Mouse (Mus musculus): ENCODE results near the gene Ptpdc1. TPM values are rescaled to one million over a fixed set of nuclear protein-coding genes. Genes with fewer than 3 reads are reported as not detected.

Gene Ptpdc1
- polyA plus RNA-seq, 1 experiment from 2014 or later: 0.64 TPM

GRCm38 (mm10) chr13:48603296-48603695 lies 22.2 kb downstream of the Ptpdc1 start:
- Histone ChIP-seq H3K4me2 (ENCODE audit: low read depth, low read length) (no peak overlapping the region), H3K4me3 (ENCODE audit: low read depth, low read length) (no peak overlapping the region), H3K9ac (ENCODE audit: low read depth, low read length) (no peak overlapping the region), H3K27ac (ENCODE audit: low read length) (no peak overlapping the region), H3K9me3 (replicated peaks; ENCODE audit: control insufficient read depth, low read length) (no peaks in the 10 kb centered on the region), H3K36me3 (ENCODE audit: control insufficient read depth, insufficient read depth) (no peaks in the 10 kb centered on the region), H3K27me3 (ENCODE audit: control insufficient read depth, insufficient read depth, low read depth, low read length) (no peaks in the 10 kb centered on the region), H3K4me1 (ENCODE audit: control insufficient read depth, low read depth, low read length) (no peaks in the 10 kb centered on the region)
- 60% methylated on average over 3 of the region's 3 CpGs for WGBS (ENCODE audit: insufficient replicate concordance)
- ATAC-seq (ENCODE audit: low read depth): no peak

DNA sequence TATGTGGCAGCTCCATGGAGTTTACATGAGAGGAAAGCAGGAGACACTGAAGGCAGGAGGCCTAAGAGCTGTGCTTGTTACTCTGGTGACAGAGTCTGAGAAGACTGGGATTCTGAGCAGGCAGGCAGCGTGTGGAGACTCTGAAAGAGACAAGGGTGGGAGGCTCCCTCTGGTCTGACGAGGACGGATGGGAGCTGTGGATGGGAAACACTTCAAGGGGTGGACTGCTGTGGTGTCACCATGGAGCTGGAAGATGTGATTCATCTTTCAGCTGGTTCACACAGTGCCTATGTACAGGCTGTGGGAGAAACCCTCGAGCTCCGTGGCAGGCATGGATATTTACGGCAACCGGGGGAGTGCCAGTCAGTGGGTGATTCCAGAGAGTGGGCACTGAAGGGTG lies 30.9 kb downstream of the Ptpdc1 start:
- no peak for ATAC-seq (ENCODE audit: low read depth)
- no peak overlapping the region for H3K4me2 ChIP-seq (ENCODE audit: low read depth, low read length)
- H3K9me3 ChIP-seq (replicated peaks; ENCODE audit: control insufficient read depth, low read length): no peaks in the 10 kb centered on the region
- no peaks in the 10 kb centered on the region for H3K4me1 ChIP-seq (ENCODE audit: control insufficient read depth, low read depth, low read length)
- no peak overlapping the region for H3K4me3 ChIP-seq (ENCODE audit: low read depth, low read length)
- no peak overlapping the region for H3K27ac ChIP-seq (ENCODE audit: low read length)
- WGBS (ENCODE audit: insufficient replicate concordance): 67% methylated on average over 7 of the region's 7 CpGs
- no peaks in the 10 kb centered on the region for H3K27me3 ChIP-seq (ENCODE audit: control insufficient read depth, insufficient read depth, low read depth, low read length)
- no peaks in the 10 kb centered on the region for H3K36me3 ChIP-seq (ENCODE audit: control insufficient read depth, insufficient read depth)
- no peak overlapping the region for H3K9ac ChIP-seq (ENCODE audit: low read depth, low read length)

DNA sequence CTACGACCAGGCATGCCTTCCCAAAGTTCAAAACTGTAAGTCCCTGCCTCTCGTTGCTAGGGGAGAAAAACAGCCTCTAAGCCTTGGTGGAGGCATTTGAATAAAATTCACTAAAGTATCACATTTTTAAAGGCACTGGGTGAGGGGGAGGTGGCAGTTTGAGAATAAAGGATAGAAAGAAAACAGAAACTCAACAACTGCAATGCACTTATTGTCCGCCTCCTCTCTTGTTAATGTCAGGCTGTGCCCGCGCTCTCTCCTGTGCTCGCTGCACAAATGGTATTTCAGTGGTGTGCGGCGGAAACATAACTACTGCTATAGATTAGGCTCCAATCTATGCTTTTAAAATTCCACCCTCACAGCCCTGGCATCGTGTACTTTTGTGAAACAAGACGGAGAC lies 31.4 kb downstream of the Ptpdc1 start:
- no peaks in the 10 kb centered on the region for H3K4me1 ChIP-seq (ENCODE audit: control insufficient read depth, low read depth, low read length)
- 72% methylated on average over 10 of the region's 10 CpGs for WGBS (ENCODE audit: insufficient replicate concordance)
- no peaks in the 10 kb centered on the region for H3K36me3 ChIP-seq (ENCODE audit: control insufficient read depth, insufficient read depth)
- no peaks in the 10 kb centered on the region for H3K9me3 ChIP-seq (replicated peaks; ENCODE audit: control insufficient read depth, low read length)
- H3K4me3 ChIP-seq (ENCODE audit: low read depth, low read length): no peak overlapping the region
- H3K9ac ChIP-seq (ENCODE audit: low read depth, low read length): no peak overlapping the region
- H3K27me3 ChIP-seq (ENCODE audit: control insufficient read depth, insufficient read depth, low read depth, low read length): no peaks in the 10 kb centered on the region
- H3K4me2 ChIP-seq (ENCODE audit: low read depth, low read length): no peak overlapping the region
- H3K27ac ChIP-seq (ENCODE audit: low read length): no peak overlapping the region
- ATAC-seq (ENCODE audit: low read depth): no peak

DNA sequence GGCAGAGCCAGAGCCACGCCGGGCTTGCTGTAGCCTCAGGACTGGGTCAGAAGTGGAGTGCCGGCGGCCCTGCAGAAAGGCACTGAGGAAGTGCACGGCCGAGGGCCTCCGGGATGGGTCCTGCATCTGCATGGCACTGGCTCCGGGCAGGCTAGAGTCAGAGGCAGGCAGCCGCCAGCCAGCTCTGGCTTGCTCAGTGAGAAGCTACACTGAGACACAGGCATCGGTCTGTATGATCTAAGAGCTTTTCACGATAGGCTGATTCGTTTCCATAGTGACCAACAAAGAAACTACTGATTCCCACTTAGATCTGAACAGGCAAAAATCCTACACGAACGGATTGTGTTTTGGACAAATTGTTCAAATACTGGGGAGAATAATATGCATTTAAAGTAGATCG lies 32.3 kb downstream of the Ptpdc1 start:
- Histone ChIP-seq H3K4me3 (ENCODE audit: low read depth, low read length) (no peak overlapping the region), H3K4me2 (ENCODE audit: low read depth, low read length) (no peak overlapping the region), H3K4me1 (ENCODE audit: control insufficient read depth, low read depth, low read length) (no peaks in the 10 kb centered on the region), H3K36me3 (ENCODE audit: control insufficient read depth, insufficient read depth) (no peaks in the 10 kb centered on the region), H3K27me3 (ENCODE audit: control insufficient read depth, insufficient read depth, low read depth, low read length) (no peaks in the 10 kb centered on the region), H3K27ac (ENCODE audit: low read length) (no peak overlapping the region), H3K9me3 (replicated peaks; ENCODE audit: control insufficient read depth, low read length) (no peaks in the 10 kb centered on the region), H3K9ac (ENCODE audit: low read depth, low read length) (no peak overlapping the region)
- ATAC-seq (ENCODE audit: low read depth): no peak
- WGBS (ENCODE audit: insufficient replicate concordance): 61% methylated on average over 15 of the region's 15 CpGs

DNA sequence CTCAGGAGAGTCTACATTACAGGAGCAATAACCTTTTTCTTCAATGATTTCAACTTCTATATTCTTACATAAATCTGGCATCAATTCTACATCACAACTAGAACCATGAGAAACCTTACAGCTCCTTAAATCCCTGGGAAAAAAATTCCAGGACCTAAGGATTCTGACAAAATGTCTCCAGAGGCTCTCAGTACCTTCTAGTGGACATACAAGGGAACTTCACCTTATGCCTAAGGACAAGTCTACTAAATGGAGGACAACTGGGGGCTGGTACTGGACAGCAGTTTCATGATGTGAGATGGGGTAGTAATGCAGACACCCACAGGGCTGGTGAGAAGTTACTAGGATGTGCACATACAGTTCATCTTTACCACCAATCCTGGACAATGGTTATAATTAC lies 34.7 kb downstream of the Ptpdc1 start:
- Histone ChIP-seq H3K4me1 (ENCODE audit: control insufficient read depth, low read depth, low read length) (no peaks in the 10 kb centered on the region), H3K4me3 (ENCODE audit: low read depth, low read length) (no peak overlapping the region)
- no peak for ATAC-seq (ENCODE audit: low read depth)

DNA sequence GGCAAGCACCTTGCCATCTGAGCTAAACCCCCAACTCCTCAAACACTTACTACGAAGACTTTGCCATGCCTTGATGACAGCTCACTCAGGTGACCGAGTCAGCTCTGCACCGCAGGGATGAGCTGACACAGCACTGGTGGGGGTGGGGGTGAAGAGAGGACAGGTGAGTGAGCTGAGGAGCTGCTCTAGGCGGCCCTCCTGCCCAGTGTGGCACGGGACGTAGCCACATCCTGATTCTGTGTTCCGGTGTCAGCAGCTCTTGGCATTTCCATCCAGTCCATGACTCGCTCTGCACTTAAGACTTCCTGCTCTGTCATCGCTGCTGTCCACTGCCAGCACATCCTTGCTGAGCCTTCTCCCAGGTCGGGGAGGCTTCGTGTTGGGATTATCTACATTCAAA lies 38.1 kb downstream of the Ptpdc1 start:
- H3K27ac ChIP-seq (ENCODE audit: low read length): no peak overlapping the region
- no peaks in the 10 kb centered on the region for H3K27me3 ChIP-seq (ENCODE audit: control insufficient read depth, insufficient read depth, low read depth, low read length)
- H3K9ac ChIP-seq (ENCODE audit: low read depth, low read length): no peak overlapping the region
- no peaks in the 10 kb centered on the region for H3K9me3 ChIP-seq (replicated peaks; ENCODE audit: control insufficient read depth, low read length)
- no peak for ATAC-seq (ENCODE audit: low read depth)
- H3K4me1 ChIP-seq (ENCODE audit: control insufficient read depth, low read depth, low read length): no peaks in the 10 kb centered on the region
- no peak overlapping the region for H3K4me2 ChIP-seq (ENCODE audit: low read depth, low read length)
- H3K36me3 ChIP-seq (ENCODE audit: control insufficient read depth, insufficient read depth): no peaks in the 10 kb centered on the region
- H3K4me3 ChIP-seq (ENCODE audit: low read depth, low read length): no peak overlapping the region
- WGBS (ENCODE audit: insufficient replicate concordance): 61% methylated on average over 11 of the region's 11 CpGs

More for the DNA sequence above, 34.7 kb downstream of the Ptpdc1 start:
- Histone ChIP-seq H3K4me2 (ENCODE audit: low read depth, low read length) (no peak overlapping the region), H3K9ac (ENCODE audit: low read depth, low read length) (no peak overlapping the region), H3K27me3 (ENCODE audit: control insufficient read depth, insufficient read depth, low read depth, low read length) (no peaks in the 10 kb centered on the region), H3K27ac (ENCODE audit: low read length) (no peak overlapping the region), H3K9me3 (replicated peaks; ENCODE audit: control insufficient read depth, low read length) (no peaks in the 10 kb centered on the region), H3K36me3 (ENCODE audit: control insufficient read depth, insufficient read depth) (no peaks in the 10 kb centered on the region)

DNA sequence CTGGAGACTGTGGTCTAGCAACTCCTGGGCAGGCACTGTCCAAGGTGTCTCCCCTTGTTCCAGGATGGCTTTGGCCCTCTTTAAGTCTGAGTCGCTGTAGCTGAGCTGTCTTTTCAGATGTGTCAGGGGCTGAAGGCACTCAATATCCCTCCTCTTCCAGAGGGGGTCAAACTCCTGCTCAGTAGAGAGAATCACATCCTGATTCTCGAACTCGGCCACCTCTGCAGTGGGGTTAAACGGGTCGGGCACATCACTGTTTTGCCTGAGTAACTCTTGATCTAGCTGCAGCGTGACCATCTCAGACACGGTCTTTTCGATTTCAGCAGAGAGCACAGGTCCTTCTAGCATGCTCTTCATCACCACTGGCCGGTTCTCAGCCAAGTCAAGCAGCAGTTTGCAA lies 39.0 kb downstream of the Ptpdc1 start:
- ATAC-seq (ENCODE audit: low read depth): no peak
- H3K27me3 ChIP-seq (ENCODE audit: control insufficient read depth, insufficient read depth, low read depth, low read length): no peaks in the 10 kb centered on the region
- H3K36me3 ChIP-seq (ENCODE audit: control insufficient read depth, insufficient read depth): no peaks in the 10 kb centered on the region
- H3K4me3 ChIP-seq (ENCODE audit: low read depth, low read length): no peak overlapping the region
- WGBS (ENCODE audit: insufficient replicate concordance): 81% methylated on average over 9 of the region's 9 CpGs
- H3K9me3 ChIP-seq (replicated peaks; ENCODE audit: control insufficient read depth, low read length): no peaks in the 10 kb centered on the region
- H3K4me2 ChIP-seq (ENCODE audit: low read depth, low read length): no peak overlapping the region
- no peak overlapping the region for H3K27ac ChIP-seq (ENCODE audit: low read length)
- no peak overlapping the region for H3K9ac ChIP-seq (ENCODE audit: low read depth, low read length)
- H3K4me1 ChIP-seq (ENCODE audit: control insufficient read depth, low read depth, low read length): no peaks in the 10 kb centered on the region

DNA sequence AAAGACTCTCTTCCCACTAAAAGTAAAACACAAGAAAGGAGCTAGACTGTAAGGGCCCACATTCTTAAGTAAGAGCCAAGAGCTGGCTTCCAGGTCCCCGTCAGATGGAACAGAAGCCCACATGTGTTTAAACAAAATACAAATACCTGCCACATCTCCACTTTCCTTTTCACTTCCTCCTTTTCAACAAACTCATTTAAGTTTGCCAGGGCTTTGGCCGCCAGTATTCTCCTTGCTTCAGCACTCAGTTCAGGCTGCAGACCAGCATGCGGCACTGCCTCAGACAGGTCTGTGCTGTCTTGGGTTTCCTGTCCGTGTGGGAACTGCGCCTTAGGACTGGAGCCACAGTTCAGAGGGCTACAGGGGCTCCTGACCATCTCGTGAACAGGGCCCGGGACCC lies 39.7 kb downstream of the Ptpdc1 start:
- no peak overlapping the region for H3K4me2 ChIP-seq (ENCODE audit: low read depth, low read length)
- H3K9me3 ChIP-seq (replicated peaks; ENCODE audit: control insufficient read depth, low read length): no peaks in the 10 kb centered on the region
- WGBS (ENCODE audit: insufficient replicate concordance): 52% methylated on average over 7 of the region's 7 CpGs
- H3K4me1 ChIP-seq (ENCODE audit: control insufficient read depth, low read depth, low read length): no peaks in the 10 kb centered on the region
- no peak for ATAC-seq (ENCODE audit: low read depth)
- H3K27me3 ChIP-seq (ENCODE audit: control insufficient read depth, insufficient read depth, low read depth, low read length): no peaks in the 10 kb centered on the region
- no peak overlapping the region for H3K9ac ChIP-seq (ENCODE audit: low read depth, low read length)
- no peak overlapping the region for H3K27ac ChIP-seq (ENCODE audit: low read length)
- H3K36me3 ChIP-seq (ENCODE audit: control insufficient read depth, insufficient read depth): no peaks in the 10 kb centered on the region
- no peak overlapping the region for H3K4me3 ChIP-seq (ENCODE audit: low read depth, low read length)

DNA sequence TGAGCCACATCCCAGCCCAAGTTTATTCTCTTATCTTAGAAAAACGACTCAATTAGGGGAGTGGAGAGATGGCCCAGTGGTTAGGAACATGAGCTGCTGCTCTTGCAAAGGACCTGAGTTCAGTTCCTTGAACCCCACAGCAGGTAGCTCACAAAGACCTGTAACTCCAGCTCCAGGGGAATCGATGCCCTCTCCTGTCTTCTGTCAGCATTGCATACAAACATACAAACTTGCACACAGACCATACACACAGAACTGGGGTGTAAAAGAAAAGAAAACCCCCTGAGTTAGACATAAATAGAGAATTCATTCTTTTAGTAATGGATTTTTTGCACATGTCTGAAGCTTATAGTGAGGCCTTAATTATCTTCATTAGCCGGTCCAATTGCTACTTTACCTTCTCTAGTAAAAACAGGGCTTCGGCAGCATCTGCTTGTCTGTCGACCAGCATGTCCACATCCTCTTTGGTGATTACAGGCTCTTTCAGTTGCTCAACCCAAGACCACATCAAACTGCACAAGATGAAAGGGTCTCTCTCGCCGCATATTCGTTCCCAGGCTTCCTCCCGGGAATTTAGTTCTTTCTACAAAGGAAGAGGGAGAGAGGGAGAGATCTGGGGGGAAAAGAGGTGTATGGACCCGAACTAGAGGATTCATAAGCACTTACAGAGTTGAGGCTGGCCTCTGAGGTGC lies 42.6 kb downstream of the Ptpdc1 start:
- WGBS (ENCODE audit: insufficient replicate concordance): 55% methylated on average over 10 of the region's 10 CpGs

More for the DNA sequence above, 42.6 kb downstream of the Ptpdc1 start:
- Histone ChIP-seq H3K4me1 (ENCODE audit: control insufficient read depth, low read depth, low read length) (no peaks in the 10 kb centered on the region), H3K9ac (ENCODE audit: low read depth, low read length) (no peak overlapping the region), H3K36me3 (ENCODE audit: control insufficient read depth, insufficient read depth) (no peaks in the 10 kb centered on the region), H3K4me2 (ENCODE audit: low read depth, low read length) (no peak overlapping the region), H3K4me3 (ENCODE audit: low read depth, low read length) (no peak overlapping the region), H3K27ac (ENCODE audit: low read length) (no peak overlapping the region), H3K9me3 (replicated peaks; ENCODE audit: control insufficient read depth, low read length) (no peaks in the 10 kb centered on the region), H3K27me3 (ENCODE audit: control insufficient read depth, insufficient read depth, low read depth, low read length) (no peaks in the 10 kb centered on the region)
- ATAC-seq (ENCODE audit: low read depth): no peak
